Mouse (Mus musculus): ENCODE measurements at regions not wholly inside any gene's neighbourhood (a gene's known extent, or its start where the extent isn't known, plus 50 kb on each side); places are given as distances from the start of the nearest gene placed in this dataset.

DNA sequence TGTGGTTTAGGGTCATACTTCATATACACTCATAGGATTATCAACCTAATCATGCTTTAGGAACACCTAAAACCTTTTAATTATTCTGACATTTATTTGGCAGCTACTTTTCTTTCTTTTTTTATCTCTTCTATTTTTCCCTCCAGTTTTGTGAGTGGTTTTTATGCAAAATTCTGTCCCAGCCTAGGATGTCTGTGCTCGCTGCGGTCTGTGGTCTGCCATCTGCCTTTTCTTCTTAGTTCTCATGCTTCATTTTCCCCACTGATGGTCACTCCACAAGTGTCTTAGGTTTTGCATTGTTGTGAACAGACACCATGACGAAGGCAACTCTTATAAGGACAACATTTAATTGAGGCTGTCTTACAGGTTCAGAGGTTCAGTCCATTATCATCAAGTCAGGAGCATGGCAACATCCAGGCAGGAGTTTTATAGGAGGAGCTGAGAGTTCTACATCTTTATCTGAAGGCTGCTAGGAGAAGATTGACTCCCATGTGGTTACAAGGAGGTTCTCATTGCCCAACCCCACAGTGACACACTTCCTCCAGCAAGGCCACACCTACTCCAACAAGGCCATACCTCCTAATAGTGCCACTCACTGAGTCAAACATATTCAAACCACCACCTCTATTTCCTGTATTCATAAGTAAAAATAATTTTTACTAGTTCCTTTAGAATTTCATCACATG lies 50.5 kb upstream of the Ufm1 start:
- TF ChIP-seq CEBPB (IDR thresholded peaks at IDR 0.05; ENCODE audit: low read depth) (no peak), FOSL1 (IDR thresholded peaks at IDR 0.05; ENCODE audit: insufficient read depth, low read length, poor library complexity, severe bottlenecking) (no peak), MAX (IDR thresholded peaks at IDR 0.05) (no peak), CTCF (IDR thresholded peaks at IDR 0.05; ENCODE audit: control insufficient read depth, insufficient read depth, insufficient read length) (no peak), USF1 (IDR thresholded peaks at IDR 0.05; ENCODE audit: low read depth) (no peak), MYOG (IDR thresholded peaks at IDR 0.05; ENCODE audit: control insufficient read depth, extremely low read depth, insufficient read length) (no peak), MYOD1 (IDR thresholded peaks at IDR 0.05; ENCODE audit: control insufficient read depth, insufficient read length, low read depth) (no peak)
- H3K36me3 ChIP-seq (ENCODE audit: control insufficient read depth, insufficient read depth) = no peaks in the 10 kb centered on the region
- H3K79me3 ChIP-seq (ENCODE audit: low read depth) = no peaks in the 10 kb centered on the region
- no peak overlapping the region for H3ac ChIP-seq (ENCODE audit: control insufficient read depth, insufficient read length, low read depth)
- no peak overlapping the region for H3K4me3 ChIP-seq (ENCODE audit: insufficient read depth, poor library complexity, severe bottlenecking)
- H3K79me2 ChIP-seq (ENCODE audit: control insufficient read depth, insufficient read depth) = no peaks in the 10 kb centered on the region
- H3K27me3 ChIP-seq (ENCODE audit: control insufficient read depth, insufficient read depth, insufficient read length) = no peaks in the 10 kb centered on the region
